Mouse (Mus musculus) stomach, embryonic 16.5 days (tissue): ENCODE measurements around the gene Ndrg2. TPM values are rescaled to one million over a fixed set of nuclear protein-coding genes. Genes with fewer than 3 reads are reported as not detected.
"Not testable (repeated sequence)": the region's sequence is repeated elsewhere in the genome, so short reads cannot be mapped to it uniquely, and the experiment has no call there.

Experiments
- ATAC-seq: fragments of 200-750 bp; cut with Nextera tagmentation; 2 replicates; pipeline ENCODE4 v1.8.0; 2017; ENCODE audit warnings: moderate number of reproducible peaks, moderate TSS enrichment; ENCODE audit not compliant: insufficient read depth, low FRiP score
- H3K27ac ChIP-seq: fragments of 300-500 bp; sonication (generic); 2 replicates; pipeline ENCODE4 v1.5.1; 2014; ENCODE audit warnings: low read length
- H3K27me3 ChIP-seq: fragments of 300-500 bp; sonication (generic); 2 replicates; pipeline ENCODE4 v1.6.1; 2014; ENCODE audit warnings: low read length, control low read depth, mixed read lengths; ENCODE audit not compliant: control insufficient read depth, insufficient read depth
- H3K36me3 ChIP-seq: fragments of 300-500 bp; sonication (generic); 2 replicates; pipeline ENCODE4 v1.6.1; 2014; ENCODE audit warnings: low read length; ENCODE audit not compliant: control insufficient read depth, insufficient read depth
- H3K4me1 ChIP-seq: fragments of 300-500 bp; sonication (generic); 2 replicates; pipeline ENCODE4 v1.6.1; 2014; ENCODE audit warnings: low read length, control low read depth, mixed read lengths; ENCODE audit not compliant: control insufficient read depth, insufficient read depth
- H3K4me2 ChIP-seq: fragments of 300-500 bp; sonication (generic); 2 replicates; pipeline ENCODE4 v1.6.1; 2014; ENCODE audit warnings: low read depth, low read length, mixed read lengths
- H3K4me3 ChIP-seq: fragments of 300-500 bp; sonication (generic); replicated peaks from 2 replicates; pipeline ENCODE4 v1.5.1; 2014; ENCODE audit warnings: mild to moderate bottlenecking, low read length
- H3K9ac ChIP-seq: fragments of 300-500 bp; sonication (generic); 2 replicates; pipeline ENCODE4 v1.6.1; 2014; ENCODE audit warnings: low read length
- H3K9me3 ChIP-seq: fragments of 300-500 bp; sonication (generic); replicated peaks from 2 replicates; pipeline ENCODE4 v1.6.1; 2016; ENCODE audit warnings: low read length, control low read depth; ENCODE audit not compliant: control insufficient read depth
- WGBS: fragments of 180-500 bp; shearing (Covaris S2); extraction: QIAGEN DNeasy Blood & Tissue Kit; methylation state at CpG from one replicate; pipeline ENCODE4 v1.1.7; 2014; 5-methylcytosine and 5-hydroxymethylcytosine counted together
- polyA plus RNA-seq: library from polyadenylated mRNA; unstranded; fragments of >200 nt; fragmentation: Nextera tagmentation; extraction: Ambion mirVana; gene quantifications from 2 replicates; pipeline ENCODE4 v1.2.1, GENCODE M21; 2015

Gene Ndrg2
- polyA plus RNA-seq, 1 experiment from 2014 or later: 125 TPM

- not testable (repeated sequence) for H3K4me2 ChIP-seq, H3K9ac ChIP-seq, H3K4me3 ChIP-seq, ATAC-seq, H3K27ac ChIP-seq, H3K4me1 ChIP-seq, H3K9me3 ChIP-seq, H3K36me3 ChIP-seq, H3K27me3 ChIP-seq
- 71% methylated on average over 7 of the region's 7 CpGs for WGBS
Measured at GRCm38 (mm10) chr14:51855280-51855679, 58.7 kb downstream of the Ndrg2 start.

Other genes starting within 250 kb of the Ndrg2 start
- not detected in 2 replicates for gene Gm17079, start 218.7 kb downstream of the Ndrg2 start, polyA plus RNA-seq
- gene Gm5800, start 197.0 kb downstream of the Ndrg2 start, polyA plus RNA-seq: not detected in 2 replicates
- gene Ang4, start 140.6 kb downstream of the Ndrg2 start, polyA plus RNA-seq: 0.66 TPM in 1 of 2 replicates, not detected in the other
- gene AY358078, start 114.1 kb downstream of the Ndrg2 start, polyA plus RNA-seq: not detected in 2 replicates
- gene Ear6, start 60.5 kb downstream of the Ndrg2 start, polyA plus RNA-seq: 0.19 and 0.79 TPM in 2 replicates
- 49.7 and 57.7 TPM in 2 replicates for gene Mettl17, start 29.3 kb downstream of the Ndrg2 start, polyA plus RNA-seq
- 0.89 and 0.98 TPM in 2 replicates for gene Slc39a2, start 21.3 kb downstream of the Ndrg2 start, polyA plus RNA-seq
- not detected in 2 replicates for gene Tppp2, start 4.3 kb upstream of the Ndrg2 start, polyA plus RNA-seq
- not detected in 2 replicates for gene Rnase13, start 8.6 kb upstream of the Ndrg2 start, polyA plus RNA-seq
- 81.9 and 92.6 TPM in 2 replicates for gene Arhgef40, start 70.6 kb upstream of the Ndrg2 start, polyA plus RNA-seq
- 8.0 and 12.8 TPM in 2 replicates for gene Tmem253, start 101.5 kb upstream of the Ndrg2 start, polyA plus RNA-seq
- gene Zfp219, start 106.6 kb upstream of the Ndrg2 start, polyA plus RNA-seq: 23.1 and 24.4 TPM in 2 replicates
- not detected in 2 replicates for gene Olfr221, start 128.3 kb upstream of the Ndrg2 start, polyA plus RNA-seq
- 504 and 528 TPM in 2 replicates for gene Hnrnpc, start 189.9 kb upstream of the Ndrg2 start, polyA plus RNA-seq
- gene Rpgrip1, start 196.5 kb upstream of the Ndrg2 start, polyA plus RNA-seq: 50.0 and 51.5 TPM in 2 replicates